Comparison of ENCODE assay signal across 8 mouse cellular contexts in the genomic region with DNA sequence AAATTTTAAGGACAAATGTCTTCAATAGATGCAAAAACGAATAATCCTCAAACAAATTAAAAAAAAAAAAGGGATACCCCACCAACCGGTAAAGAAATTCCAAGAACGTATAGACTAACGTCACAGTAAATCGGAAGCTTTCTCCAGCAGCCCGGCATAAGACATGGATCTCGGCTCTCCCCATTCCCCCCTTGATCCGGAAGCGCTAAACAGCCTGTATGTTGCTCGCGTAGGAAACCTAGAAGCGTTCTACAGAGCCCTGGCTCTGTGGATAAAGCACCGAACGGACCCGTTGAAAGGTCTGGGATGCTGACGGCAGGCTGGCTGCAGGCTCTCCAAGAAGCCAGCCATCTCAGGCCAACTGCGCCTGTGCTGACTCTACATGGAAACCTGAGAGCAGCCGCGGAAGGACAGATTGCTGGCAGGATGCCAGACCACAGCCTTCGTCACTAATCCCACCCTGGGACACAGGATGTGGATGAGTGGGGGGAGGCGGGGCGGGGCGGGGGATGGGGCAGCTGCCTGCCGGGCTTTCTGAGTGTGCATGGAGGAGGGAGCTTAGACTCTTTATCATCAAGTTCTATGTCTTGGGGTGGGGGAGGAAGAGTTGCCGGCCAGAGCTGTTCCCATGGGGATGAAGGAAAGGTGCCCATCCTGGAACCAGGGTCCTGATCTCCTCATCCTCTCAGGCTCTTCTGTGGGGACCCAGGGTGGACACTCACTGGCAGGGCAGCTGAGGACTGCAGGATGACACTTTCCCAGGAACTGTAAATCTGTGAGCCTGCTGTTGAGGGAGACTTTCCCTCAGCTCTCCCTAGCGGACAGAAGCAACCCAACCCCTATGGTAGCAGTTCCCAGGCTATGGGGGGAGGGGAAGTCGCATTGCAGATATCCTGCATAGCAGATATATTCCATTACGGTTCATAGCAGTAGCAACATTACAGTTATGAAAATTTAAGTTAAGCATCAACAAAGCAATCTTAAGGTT. TPM values are rescaled to one million over a fixed set of nuclear protein-coding genes. Genes with fewer than 3 reads are reported as not detected.
DNase-seq lines count a peak whose midpoint lies in the region; ATAC-seq and TF ChIP-seq lines count a peak whose summit lies in the region.

No protein-coding gene starts in this region.

- H3K4me3 ChIP-seq in forebrain, embryonic 12.5 days (replicated peaks): peak overlapping the region; percentile 41
- peak overlapping the region; percentile 38 for H3K4me3 ChIP-seq in heart, postnatal 0 days (ENCODE audit: low read depth, low read length)
- H3K4me3 ChIP-seq in lung, embryonic 15.5 days: peak overlapping the region; percentile 39

- peak; percentile 38 for TF ChIP-seq CTCF in heart, postnatal 0 days (IDR thresholded peaks at IDR 0.05; ENCODE audit: low read depth)

- TF ChIP-seq EP300 in heart, postnatal 0 days (IDR thresholded peaks at IDR 0.05; ENCODE audit: low read depth): peak; percentile 7; the same call in 1 of the 2 replicates

- no peaks in the 10 kb centered on the region for H3K9me3 ChIP-seq in forebrain, embryonic 12.5 days
- H3K9me3 ChIP-seq in heart, postnatal 0 days (replicated peaks; ENCODE audit: control insufficient read depth, low read length): no peaks in the 10 kb centered on the region
- no peaks in the 10 kb centered on the region for H3K9me3 ChIP-seq in lung, embryonic 15.5 days

- peak overlapping the region; percentile 57 for H3K9ac ChIP-seq in forebrain, embryonic 12.5 days
- peak overlapping the region; percentile 40 for H3K9ac ChIP-seq in heart, postnatal 0 days (replicated peaks; ENCODE audit: low read depth, low read length)
- peak overlapping the region; percentile 23 for H3K9ac ChIP-seq in lung, embryonic 15.5 days

- H3K4me2 ChIP-seq in forebrain, embryonic 12.5 days: peak overlapping the region; percentile 59
- H3K4me2 ChIP-seq in heart, postnatal 0 days (ENCODE audit: low read depth, low read length): peak overlapping the region; percentile 68
- H3K4me2 ChIP-seq in lung, embryonic 15.5 days: peak overlapping the region; percentile 60

- peaks cover 31% of the 10 kb centered on the region for H3K4me1 ChIP-seq in forebrain, embryonic 12.5 days
- peaks cover 15% of the 10 kb centered on the region; the same call in 1 of the 2 replicates for H3K4me1 ChIP-seq in heart, postnatal 0 days (ENCODE audit: control insufficient read depth, insufficient read depth)
- peaks cover 18% of the 10 kb centered on the region for H3K4me1 ChIP-seq in lung, embryonic 15.5 days

- H3K36me3 ChIP-seq in forebrain, embryonic 12.5 days (replicated peaks): no peaks in the 10 kb centered on the region
- H3K36me3 ChIP-seq in heart, postnatal 0 days (replicated peaks; ENCODE audit: control insufficient read depth, insufficient read depth, low read length): no peaks in the 10 kb centered on the region
- no peaks in the 10 kb centered on the region for H3K36me3 ChIP-seq in lung, embryonic 15.5 days

- ATAC-seq in forebrain, embryonic 12.5 days (ENCODE audit: low FRiP score): peak; percentile 92
- ATAC-seq in heart, postnatal 0 days (ENCODE audit: insufficient read depth, low read depth): peak; percentile 89
- peak; percentile 94 for ATAC-seq in lung, embryonic 15.5 days (ENCODE audit: borderline replicate concordance, extremely low read depth, low FRiP score, low TSS enrichment)

- no peaks in the 10 kb centered on the region; the same call in none of the 2 replicates for H3K27me3 ChIP-seq in forebrain, embryonic 12.5 days
- no peaks in the 10 kb centered on the region for H3K27me3 ChIP-seq in heart, postnatal 0 days (ENCODE audit: control insufficient read depth, insufficient read depth, low read length)
- H3K27me3 ChIP-seq in lung, embryonic 15.5 days: no peaks in the 10 kb centered on the region

- peak; percentile 73 for DNase-seq in CD4-positive, CD25-positive, alpha-beta regulatory T cell, adult 2 months (ENCODE audit: low read depth, low spot score)
- peak; percentile 78 to 82 for DNase-seq in adrenal gland, adult (ENCODE audit: inconsistent age in 2 of 2, low spot score in 1 of 2)
- DNase-seq in heart, postnatal 0 days (ENCODE audit: low spot score): peak; percentile 86
- peak; percentile 91 for DNase-seq in kidney, postnatal 14 days
- peak; percentile 61 for DNase-seq in ovary, postnatal 14 days (ENCODE audit: low spot score)
- peak; percentile 83 for DNase-seq in urinary bladder, postnatal 14 days (ENCODE audit: low spot score)

- WGBS in forebrain, embryonic 12.5 days: 5% methylated on average over 28 of the region's 28 CpGs
- 3% methylated on average over 28 of the region's 28 CpGs for WGBS in heart, postnatal 0 days
- WGBS in lung, embryonic 15.5 days: 1% methylated on average over 28 of the region's 28 CpGs

- peak overlapping the region; percentile 94 for H3K27ac ChIP-seq in forebrain, embryonic 12.5 days
- H3K27ac ChIP-seq in heart, postnatal 0 days (ENCODE audit: low read depth): peak overlapping the region; percentile 84
- peak overlapping the region; percentile 92 for H3K27ac ChIP-seq in lung, embryonic 15.5 days

RNA-seq across cellular contexts. Expression of a gene that starts 15.1 kb away (rescaled TPM):
- polyA plus RNA-seq in forebrain, embryonic 12.5 days (2016; fragmentation: Nextera tagmentation; extraction: Ambion mirVana): 7.6 and 10.1 TPM in 2 replicates
- total RNA-seq in heart, postnatal 0 days (2014; rRNA removed; ENCODE audit: low replicate concordance): 7.3 and 14.8 TPM in 2 replicates
- polyA plus RNA-seq in heart, postnatal 0 days (2015; fragmentation: Nextera tagmentation; extraction: Ambion mirVana): 5.6 and 6.5 TPM in 2 replicates
- polyA plus RNA-seq in lung, embryonic 15.5 days (2015; fragmentation: Nextera tagmentation; extraction: Ambion mirVana): 22.1 and 23.7 TPM in 2 replicates

Comparison
In these comparisons a context has a peak if more than half of its experiments do, and no peak if none do; other contexts are left out.
1. Peak in every context shown above with its lines: DNase-seq, ATAC-seq, H3K4me3 ChIP-seq and H3K27ac ChIP-seq.